Mouse (Mus musculus) megakaryocyte-erythroid progenitor cell, adult 5-6 weeks (primary cell): ENCODE results near the gene Maats1. TPM values are rescaled to one million over a fixed set of nuclear protein-coding genes. Genes with fewer than 3 reads are reported as not detected.
"Not testable (repeated sequence)": the region's sequence is repeated elsewhere in the genome, so short reads cannot be mapped to it uniquely, and the experiment has no call there.

Experiments
- ATAC-seq: replicated peaks from 2 replicates; pipeline ENCODE4 v1.8.0; 2016; ENCODE audit warnings: mild to moderate bottlenecking, inconsistent platforms; ENCODE audit not compliant: severe bottlenecking, poor library complexity, low FRiP score, low TSS enrichment
- total RNA-seq, 2 experiments: library from RNA; stranded (forward) in 1 of 2; stranded (reverse) in 1 of 2; fragments of 200-1000, 215-1000 nt in 1 of 2; fragments of >200 nt in 1 of 2; fragmentation: Nextera tagmentation in 1 of 2; gene quantifications; 2 replicates each; pipeline ENCODE4 v1.2.3; 2014 to 2017

The Maats1 gene
- total RNA-seq, 2 experiments from 2014 or later, result 0.66 TPM; not detected in 1

DNA sequence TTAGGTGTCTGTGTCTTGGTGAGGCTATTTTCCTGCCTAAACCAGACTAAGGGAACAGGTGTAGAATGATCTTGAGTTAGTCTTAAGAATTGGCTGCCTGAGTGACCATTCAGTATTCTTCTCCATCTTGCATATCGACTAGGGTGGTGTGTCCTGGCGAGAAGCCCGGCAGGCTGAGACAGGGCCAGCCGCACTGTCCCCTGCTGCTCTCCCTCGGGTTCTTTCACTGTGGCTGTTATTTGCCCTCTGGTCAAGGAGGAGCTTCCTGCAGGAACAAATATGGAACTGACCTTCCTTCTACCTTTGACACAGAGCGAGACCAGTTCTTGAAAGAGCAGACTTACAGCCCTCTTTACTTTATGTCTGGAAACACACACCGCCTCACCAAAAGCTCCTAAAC is 10.1 kb upstream of the Maats1 start:
- no peak for ATAC-seq

DNA sequence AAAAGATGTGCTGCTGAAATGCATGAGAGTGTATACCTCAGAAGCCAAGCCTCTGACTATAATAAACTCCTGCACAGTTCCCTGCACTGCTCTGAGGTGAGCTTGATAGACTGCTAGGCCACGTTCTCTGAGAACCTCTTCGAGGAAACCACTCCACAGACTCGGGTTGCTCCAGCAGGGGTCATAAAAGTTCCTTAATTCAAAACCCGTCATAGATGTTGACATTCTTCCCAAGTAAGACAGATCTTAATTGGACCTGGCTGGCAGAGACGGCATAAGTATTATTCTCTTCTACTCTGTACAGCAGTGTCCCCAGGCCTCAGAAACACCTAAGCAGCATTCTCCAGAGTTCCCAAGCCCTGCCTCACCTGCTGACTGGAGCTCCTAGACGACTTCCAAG is 9.0 kb upstream of the Maats1 start:
- ATAC-seq, result no peak

DNA sequence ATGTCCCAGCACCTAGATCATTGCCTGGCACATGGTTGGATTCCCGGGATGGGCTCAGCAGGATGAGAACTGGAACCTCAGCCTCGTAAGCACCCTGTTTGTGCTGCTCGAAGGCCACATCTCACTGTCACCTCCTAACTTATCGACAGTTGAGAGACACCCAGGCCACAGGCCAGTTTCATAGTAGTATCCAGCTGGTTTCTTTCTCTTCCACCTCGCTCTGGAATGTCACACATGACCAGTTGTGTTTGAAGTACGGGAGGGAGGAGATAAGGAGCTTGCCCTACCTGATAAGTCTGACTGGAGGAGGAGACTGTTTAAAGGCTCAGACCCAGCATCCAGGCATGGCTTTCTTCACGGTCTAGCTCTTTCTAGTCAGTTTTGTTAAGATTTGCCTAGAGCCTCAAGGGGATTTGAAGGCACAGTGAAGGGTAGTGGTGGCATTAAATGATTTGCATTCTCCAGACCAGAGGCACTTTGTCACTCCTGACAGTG is 8.5 kb upstream of the Maats1 start:
- peak; percentile 20; the same call in 1 of the 2 replicates for ATAC-seq

DNA sequence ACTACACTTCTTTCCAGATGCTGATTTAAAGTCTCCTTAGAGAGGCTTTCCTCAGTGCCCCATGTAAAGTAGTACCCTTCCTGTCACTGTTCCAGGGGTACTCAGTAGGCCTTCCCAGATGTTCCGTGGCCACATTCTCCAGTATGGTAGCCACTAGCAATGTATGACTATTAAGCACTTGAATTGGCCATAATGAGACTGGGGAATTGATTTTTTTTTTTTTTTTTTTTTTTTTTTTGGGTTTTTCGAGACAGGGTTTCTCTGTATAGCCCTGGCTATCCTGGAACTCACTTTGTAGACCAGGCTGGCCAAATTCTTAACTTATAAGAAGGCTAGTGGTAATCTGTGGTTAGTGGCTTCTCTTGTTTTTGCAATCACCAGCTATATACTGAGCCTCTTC is 7.9 kb upstream of the Maats1 start:
- ATAC-seq, result no peak

DNA sequence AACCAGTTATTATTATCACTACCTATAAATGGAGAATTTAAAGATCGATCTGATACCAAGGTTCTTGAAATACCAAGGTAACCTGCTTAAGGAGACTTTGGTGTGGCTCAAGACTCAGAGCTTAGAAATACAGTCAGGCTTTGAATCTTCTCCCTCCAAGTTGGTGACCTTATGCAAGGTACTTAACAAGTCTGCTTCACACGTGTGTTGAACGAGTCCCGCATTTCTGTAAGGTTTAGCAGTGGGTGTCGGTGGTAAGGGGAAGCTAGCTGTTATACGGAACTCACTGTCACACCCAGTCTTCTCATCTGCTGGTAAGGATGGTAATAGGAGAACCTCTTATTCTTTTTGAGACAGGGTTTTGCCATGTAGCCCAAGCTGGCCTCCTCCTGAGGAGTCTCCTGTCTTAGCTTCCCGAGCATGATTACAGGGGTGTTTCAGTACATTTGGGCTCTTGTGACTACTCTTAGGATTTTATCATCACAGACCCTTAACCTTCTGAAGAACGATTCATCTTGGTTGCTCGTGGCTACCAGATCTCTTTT is 6.3 kb upstream of the Maats1 start:
- no peak for ATAC-seq

DNA sequence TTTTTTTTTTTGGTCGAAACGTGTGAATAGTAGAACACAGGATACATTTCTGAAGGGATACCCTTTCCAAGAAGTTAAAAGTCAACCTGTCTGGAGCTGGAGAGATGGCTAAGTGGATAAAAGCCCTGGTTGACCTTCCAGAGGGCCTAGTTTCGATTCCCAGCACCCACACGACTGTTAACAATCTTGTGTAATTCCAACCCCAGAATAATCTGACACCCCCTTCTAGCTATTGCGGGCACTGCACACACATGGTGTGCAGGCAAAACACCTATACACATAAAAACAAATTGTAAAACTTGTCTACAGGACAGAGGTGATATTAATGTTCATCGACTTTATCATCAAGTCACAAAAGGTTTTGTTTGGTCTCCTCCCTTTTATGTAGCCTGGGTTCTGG is 5.6 kb upstream of the Maats1 start:
- ATAC-seq, result no peak

DNA sequence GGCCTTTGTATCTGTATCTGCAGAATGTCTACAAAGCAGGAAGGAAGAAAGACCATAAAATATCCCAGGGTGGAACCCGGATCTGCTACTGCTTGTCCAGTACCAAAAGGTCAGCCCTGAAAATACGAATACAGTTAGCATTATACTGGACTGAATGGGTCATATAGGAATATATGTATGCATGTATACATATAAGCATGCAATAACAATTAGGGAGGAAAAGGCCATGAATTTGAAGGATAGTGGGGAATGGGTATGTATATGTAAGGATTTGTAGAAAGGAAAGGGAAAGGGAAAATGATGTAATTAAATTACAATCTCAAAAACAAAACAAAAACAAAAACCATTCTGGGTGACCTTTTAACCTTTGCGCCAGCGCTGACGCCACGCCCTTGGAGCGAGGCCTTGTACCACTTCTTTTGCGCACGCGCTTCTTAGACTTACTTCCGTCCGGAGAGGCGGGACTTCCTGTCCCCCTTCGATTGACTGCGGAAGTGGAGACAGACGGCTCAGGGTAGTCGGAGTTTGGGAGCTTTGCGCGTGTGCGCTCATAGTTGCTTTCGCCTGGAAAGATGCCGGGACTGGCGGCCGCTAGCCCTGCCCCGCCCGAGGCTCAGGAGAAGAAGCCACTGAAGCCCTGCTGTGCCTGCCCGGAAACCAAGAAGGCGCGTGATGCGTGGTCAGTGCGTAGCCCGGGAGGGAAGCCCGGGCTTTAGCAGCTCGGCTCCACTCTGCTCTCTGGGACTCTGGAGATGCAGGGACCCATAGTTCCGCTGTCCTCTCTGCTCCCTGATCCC is 4.8 kb upstream of the Maats1 start, which contains the start of the genes Cox17 and Gm21987:
Gene Cox17 (plus strand): TSS at position 463 of the 797 bp plus-strand sequence.
Gene Gm21987 (plus strand): TSS at position 512 of the 797 bp plus-strand sequence.
- ATAC-seq, result peak; percentile 98

DNA sequence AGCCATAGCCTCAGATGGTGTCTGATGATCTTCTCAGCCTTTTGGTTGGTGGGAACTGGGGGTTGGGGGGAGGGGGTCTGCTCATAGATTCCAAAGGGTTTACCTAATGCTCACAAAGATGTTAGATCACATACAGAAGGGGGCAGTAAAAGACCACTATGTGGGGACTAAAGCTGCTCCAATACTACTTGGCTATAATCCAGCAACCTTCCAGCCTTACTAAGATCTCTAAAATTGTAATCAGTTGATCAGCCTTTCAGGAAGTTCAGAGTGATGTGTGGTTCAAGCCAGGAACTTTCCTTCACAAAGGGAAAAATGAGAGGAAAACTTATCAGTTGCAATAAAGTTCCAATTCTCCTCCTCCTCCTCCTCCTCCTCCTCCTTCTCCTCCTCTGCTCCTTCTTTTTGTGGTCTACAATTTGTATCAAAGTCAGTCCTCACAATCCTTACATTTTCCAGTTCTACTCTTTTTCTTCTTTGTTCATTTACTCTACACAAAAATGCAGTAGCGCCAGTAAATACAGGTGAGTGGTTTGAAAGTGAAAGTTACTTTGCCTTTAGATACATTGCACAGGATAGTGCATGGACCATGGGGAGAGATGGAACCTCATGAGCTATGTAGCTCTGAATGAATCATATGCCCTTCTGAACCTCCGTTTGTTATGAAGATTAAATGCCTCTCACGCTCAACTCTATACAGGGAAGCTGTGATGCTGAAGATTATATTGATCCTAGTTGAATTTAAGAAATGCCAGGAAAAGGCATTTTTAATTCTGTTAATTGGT is 3.2 kb upstream of the Maats1 start:
- no peak for ATAC-seq

DNA sequence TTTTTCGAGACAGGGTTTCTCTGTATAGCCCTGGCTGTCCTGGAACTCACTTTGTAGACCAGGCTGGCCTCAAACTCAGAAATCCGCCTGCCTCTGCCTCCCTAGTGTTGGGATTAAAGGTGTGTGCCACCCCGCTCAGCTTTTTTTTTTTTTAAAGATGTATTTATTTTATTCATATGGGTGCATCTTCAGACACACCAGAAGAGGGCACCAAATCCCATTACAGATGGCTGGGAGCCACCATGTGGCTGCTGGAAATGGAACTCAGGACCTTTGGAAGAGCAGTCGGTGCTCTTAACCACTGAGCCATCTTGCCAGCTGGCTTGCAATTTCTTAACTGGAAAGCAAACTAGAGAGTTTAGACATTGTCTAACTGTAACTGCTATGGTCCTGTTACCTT is 3.9 kb downstream of the Maats1 start:
- ATAC-seq, result not testable (repeated sequence)

DNA sequence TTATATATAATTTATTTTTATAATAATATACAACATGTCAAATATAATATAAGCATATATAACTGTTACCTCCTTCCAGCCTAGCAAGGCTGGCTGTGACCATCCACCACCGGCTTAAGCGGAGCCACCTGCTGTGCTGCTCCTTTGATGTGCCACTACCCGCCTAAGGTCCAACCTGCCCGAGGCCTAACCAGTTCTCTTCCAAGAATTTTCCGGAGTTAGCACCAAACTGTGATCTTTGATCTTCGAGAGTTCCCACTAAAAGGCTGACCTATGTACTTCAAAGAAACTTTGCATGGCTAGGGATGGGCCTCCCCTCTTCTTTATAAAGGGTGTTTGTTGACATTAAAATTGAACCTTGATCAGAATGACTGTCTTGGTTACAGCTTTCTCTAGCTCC is 7.5 kb downstream of the Maats1 start:
- no peak for ATAC-seq

DNA sequence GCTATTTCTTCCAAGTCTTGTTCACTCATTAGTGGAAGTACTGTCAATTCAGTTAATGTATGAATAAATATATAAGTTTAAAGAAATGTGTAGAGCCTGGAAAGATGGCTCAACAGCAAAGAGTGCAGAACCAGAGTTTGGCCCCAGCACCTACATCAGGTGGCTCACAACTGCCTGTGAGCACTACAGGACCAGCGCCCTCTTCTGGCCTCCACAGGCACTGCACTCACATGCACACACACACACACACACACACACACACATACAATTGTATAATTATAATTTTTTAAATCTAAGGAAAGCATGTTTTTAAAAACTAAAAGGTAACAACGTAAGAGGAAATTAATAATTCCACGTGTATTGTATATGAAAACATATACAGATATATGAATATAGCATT is 12.6 kb downstream of the Maats1 start:
- no peak for ATAC-seq

DNA sequence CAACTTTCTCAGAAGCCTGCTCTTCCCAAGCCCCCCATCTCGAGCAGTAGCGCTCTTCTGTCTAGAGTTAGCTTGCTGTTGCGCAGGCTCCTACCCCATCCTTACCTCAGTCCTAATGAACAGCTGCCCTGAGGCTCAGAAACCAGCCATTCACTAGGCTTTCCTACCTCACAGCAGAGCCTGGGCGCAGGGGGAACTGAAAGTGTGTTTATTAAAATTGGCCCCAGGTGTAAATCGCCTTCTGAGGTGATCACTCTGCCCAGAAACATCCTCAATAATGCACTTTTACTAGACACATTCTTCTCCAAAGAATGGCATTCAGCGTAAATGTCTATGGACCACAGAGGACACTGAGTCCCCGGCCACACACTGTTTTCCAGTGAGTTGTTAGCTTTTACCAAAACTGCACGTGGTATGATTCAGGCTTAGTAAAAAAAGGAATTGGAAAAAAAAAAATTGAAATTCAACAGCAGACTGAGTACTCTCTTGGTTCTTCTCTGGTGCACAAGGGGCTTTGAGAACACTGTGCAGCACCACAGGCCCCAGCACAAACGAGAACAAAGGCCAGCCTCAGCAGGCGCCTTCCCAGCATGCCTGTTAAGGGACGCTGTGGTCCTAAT is 15.1 kb downstream of the Maats1 start:
- no peak for ATAC-seq

DNA sequence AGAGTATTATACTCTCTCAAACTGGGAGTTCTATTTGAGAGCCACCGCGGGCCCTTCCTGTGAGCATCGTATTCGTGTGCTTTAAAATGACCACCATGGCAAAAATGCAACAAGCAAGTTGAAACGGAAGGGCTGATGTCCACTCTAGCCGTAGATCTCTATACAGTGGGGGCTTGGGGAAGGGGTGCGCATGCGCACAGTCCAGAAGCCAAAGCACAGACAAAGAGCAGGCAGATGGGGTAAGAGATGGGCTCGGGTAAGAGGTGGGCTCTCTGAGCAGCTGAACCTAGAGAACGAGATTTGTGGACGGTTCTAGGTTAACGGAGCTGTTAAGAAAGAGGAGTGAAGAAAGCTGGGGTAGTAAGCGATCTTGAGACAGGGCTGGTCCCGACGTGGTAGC is 17.6 kb downstream of the Maats1 start:
- ATAC-seq, result no peak

DNA sequence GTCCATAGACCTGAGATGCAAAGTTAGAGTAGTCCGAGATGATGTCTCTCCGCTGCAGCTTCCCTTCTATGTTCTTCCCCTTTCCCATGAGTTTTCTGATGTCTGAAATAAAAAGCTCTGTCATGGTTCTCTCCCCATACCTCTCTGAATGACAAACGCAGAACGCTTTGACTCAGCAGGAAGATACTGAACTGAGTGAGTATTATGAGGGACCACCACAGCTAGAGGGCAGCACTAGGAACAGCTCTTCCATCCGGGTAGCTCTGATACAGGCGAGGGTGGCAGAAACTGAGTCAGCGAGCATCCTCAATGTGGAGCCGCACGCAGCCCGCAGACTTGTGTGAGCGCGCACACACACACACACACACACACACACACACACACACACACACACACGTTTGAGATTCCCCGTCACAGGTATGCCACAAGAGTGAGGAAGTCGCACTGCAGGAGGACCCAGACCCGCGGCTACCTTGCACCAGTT is 20.4 kb downstream of the Maats1 start:
- peak; percentile 86 for ATAC-seq

DNA sequence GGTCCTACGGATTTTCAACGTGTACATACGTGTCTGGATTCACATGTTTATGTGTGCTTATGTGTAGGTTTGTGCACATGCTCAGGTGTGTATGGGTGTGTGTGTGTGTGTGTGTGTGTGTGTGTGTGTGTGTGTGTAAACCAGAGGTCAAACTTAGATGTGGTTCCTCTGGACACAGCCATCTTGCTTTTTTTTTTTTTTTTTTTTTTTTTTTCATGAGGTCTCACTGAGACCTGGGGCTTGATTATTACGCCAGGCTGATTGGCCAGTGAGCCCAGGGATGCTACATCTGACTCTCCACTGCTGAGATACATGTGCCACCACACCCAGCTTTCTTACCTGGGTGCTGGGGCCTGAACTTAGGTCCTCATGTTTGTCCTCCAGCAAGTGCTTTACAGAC is 22.9 kb downstream of the Maats1 start:
- no peak for ATAC-seq

DNA sequence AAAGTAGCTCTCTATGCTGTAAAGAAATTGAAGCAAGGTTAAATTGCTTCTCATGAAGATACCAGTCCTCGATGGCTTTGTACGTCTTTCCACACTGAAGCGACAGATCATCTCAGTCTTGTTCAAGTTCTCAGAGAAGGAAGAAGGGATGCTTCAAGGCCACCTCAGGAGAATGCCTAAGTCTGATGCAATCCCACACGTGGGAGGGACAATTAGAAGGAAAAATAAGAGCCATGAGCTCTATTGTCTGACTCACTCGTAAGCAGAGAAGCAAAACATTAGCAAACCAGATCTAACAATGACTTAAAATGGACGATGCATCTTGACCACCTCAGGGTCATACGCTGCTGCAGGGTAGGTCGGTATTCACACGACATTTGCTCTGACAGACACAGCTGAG is 23.5 kb downstream of the Maats1 start:
- ATAC-seq, result no peak

DNA sequence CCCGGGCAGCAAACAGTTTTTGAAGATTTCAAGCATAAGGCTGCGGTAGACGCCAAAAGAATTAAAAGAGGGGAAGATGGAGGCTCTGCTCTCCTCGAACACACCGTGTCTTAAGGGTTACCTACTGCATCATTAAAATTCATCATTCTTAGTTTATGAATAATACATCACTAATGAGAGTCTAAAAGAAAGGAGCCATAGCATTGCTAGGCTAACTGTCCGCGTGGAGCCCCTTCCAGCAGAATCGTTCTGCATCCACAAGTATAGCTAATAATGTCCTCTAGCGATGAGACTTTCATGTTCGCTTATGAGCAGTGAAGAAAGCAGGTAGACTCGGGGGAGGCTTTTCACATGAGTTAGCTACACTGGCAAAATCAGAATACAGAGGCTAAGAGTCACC is 33.7 kb downstream of the Maats1 start:
- ATAC-seq, result no peak

DNA sequence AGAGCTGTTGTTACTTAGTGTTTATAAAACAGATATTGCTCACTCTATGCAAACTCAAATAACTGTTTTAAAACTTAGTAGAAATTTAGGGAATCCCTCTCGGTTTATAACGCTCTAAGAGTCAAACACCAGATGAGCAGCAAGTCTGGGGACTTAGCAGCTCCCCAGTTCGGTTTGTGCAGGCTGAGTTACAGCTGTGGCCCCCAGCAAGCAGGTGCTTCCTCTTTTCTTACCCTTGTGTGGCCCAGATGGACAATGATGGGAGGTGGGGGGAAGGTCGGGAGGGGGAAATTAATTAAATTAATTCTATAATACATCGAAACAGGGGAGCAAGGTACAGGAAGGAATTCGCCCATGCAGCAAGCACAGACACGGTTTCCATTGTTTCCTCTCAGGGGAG is 34.3 kb downstream of the Maats1 start:
- ATAC-seq, result no peak

DNA sequence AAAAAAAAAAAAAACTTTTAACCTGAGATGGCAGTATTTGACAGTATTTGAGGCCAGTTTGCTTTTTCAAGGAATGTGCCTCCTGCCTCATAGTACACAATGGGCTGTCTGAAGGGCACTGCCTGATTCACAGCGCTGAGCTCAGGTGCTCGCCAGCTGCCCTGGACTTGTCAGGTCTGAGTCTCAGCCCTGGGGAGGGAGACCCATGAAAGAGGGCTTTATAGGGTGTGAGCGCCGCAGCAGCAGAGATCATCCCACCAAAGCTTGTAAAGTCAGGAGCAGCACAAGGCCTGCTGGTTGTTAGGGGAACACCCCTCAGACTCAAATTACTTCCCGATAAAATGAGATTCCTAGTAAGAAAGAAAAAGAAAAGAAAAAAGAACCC is 34.7 kb downstream of the Maats1 start:
- no peak for ATAC-seq
